Mouse (Mus musculus) ES-CJ7 (cell line): ENCODE results near the gene Olfr322.
"Not testable (repeated sequence)": the region's sequence is repeated elsewhere in the genome, so short reads cannot be mapped to it uniquely, and the experiment has no call there.

Experiments
- DNase-seq: peaks from one replicate; pipeline ENCODE4 v3.0.0; 2011; ENCODE audit warnings: low read depth, low spot score

Olfr322 gene

DNA sequence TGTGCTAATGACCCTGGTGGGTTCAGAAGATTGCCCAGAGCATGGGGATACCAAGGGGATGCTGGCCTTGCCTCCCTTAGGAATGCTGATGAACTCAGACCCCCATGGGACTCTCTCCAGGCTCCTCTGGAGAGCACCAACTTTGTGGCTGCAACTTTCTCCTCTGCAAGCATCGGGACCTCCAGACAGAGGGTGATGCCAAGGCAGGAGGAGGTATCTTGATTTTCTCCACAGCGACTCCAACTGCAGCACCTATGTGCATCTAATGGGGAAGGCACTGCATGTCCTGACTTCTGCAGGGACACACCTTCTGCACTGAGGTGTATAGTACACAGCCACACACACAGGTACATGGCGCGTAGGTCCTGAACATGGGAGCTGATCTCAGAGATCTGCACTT, at the start of gene Olfr322:
Olfr322 (plus strand) TSS at position 187 of the 400 bp plus-strand sequence.
- DNase-seq = no peak

DNA sequence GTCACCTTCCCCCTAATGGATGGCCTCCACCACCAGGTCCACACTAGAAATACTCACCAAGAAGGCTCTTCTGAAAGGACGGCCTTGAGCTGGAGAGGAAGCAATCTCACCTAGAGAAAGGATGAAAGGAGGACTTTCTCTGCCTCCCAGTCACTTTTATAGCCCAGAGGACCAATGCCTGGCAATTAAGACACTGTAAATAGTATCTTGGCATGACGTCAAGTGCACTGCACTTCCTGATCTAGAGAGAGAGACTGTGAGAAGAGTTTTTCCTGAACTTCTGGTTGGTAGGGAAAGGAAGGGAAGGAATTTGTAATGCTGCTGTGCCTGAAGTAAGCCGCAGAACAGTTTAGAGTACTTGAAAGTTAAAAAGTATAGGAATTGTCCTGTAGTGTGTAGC, 45.2 kb upstream of the Olfr322 start:
- DNase-seq = no peak

DNA sequence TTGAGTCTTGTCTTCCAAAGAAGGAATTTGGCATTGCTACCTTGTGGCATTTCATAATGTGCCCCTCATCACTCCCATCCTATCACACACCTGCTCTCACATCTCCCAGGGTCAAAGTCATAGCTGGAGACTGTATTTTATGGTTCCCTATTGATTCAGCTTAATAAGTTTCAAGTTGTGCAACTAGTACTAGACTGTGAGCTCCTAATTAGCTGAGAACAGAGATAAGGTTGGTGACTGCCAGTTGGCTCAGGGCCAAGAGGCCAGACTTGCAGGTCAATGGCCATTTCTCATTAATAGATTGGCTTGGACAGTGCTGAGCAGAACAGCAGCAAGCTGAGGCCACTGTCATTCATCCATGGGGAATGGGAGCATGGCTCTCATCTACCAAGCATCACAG, 44.1 kb upstream of the Olfr322 start:
- no peak for DNase-seq

DNA sequence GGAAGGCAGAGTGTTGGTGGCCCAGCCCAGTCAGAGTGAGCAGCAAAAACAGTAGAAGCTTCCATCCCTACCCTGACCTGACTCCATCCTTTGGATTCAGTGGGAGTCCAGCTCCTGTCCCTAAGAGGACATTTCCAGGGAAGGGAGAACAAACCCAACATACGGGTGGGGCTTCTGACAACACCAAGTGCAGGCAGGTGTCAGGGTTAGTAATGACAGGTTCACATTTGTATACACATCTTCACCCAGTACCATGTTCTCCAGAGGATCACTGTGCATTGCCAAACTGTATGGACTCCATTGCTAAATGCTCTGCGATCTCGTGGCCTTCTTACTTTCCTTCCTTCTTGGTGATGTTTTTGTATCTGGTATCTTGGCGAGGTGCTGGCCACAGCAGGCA, 42.6 kb upstream of the Olfr322 start, which contains the start of gene 2210407C18Rik:
2210407C18Rik (minus strand) TSS at position 101 of the 400 bp plus-strand sequence.
- no peak for DNase-seq

DNA sequence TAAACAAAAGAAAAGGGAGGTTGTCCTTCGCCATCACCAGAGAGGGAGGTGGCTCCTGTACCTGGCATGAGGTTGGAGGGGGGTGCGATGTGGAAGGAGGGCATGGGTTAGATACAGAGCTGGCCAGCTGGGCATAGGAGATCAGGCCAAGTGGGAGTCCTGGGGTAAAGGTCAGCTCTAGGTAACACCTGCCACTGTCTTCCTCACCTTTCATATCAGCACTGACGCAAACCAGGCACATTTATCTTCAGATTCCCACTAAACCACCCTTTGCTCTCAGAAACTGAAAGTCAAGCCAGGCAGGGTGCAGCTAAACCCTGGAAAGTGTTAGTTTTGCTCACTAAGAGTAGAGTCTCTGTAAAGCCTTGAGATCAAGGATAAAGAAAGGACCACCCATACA, 40.2 kb upstream of the Olfr322 start:
- no peak for DNase-seq

DNA sequence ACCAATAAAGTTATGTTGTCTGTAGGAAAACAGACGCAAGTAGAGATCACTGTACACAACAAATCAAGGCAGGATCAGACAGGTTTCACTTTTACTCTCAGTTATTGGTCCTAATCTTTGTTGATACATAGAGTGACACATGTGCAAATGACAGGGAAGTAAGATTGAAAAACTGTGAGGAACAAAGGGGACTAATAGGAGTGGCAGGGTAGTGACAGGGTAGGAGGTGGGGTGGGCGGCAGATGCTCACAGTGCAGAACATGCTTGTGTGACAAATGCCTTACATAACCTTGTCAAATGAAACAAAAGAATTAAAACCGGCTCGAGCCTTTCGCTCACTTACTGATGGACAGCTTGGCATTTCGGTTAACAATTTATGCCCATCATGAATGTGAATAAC, 39.8 kb upstream of the Olfr322 start:
- no peak for DNase-seq

DNA sequence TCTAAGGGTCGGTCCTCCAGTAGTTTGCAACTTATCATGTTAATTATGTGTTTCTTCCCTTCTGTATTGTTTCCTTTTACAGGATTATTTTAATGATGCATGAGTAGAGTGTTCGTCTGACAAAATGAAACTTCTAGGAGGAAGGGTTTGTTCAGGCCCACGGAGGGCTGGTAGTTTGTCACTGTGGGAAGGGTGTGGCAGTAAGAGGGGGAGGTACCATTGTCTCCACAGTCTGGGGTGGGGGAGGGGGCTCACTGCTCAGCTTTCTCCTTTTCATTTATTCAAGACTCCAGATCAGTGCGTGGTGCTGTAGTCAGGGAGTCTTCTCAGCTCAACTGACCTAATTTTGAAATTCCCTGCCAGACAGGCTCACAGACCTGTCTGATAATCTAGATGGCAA, 32.4 kb upstream of the Olfr322 start:
- DNase-seq = no peak

DNA sequence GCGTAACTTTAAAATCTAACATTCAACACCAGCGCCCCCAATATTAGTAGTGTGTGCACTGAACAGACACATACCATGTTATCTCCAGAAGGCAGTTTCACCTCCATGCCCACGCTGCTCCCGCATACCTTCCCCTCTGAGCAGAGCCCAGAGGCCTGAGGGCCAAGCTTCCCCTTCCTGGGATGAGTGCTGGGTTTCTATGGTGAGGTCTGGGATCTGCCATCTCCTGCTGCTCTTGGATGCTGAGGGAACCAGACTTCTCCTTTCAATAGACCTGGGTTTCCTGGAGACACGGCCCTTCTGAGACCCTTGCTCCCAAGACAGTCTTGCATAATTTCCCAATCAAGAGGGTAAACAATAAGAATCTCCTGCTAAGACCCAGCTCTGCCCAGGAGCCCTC, 28.2 kb upstream of the Olfr322 start, which contains the start of gene Olfr323:
Olfr323 (minus strand) TSS at position 101 of the 400 bp plus-strand sequence.
- DNase-seq = no peak

DNA sequence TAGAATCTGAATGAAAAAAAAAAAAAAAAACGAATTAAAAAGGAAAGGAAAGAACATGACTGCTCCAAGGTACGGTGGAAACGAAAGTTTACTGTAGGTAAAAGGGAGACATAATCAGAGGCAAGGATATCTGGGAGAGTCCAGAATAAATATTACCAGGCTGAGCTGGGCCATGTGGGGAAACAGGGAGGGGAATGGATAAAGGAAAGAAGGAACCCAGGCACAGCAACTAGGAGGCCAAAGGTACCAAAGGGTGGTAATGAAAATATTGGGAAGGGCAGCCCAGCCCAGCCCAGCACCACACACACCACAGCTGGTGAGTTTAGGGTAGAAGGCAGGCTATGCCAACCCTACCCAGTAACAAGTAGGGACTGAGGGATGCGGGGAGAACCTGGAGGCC, 23.7 kb upstream of the Olfr322 start:
- DNase-seq = no peak

DNA sequence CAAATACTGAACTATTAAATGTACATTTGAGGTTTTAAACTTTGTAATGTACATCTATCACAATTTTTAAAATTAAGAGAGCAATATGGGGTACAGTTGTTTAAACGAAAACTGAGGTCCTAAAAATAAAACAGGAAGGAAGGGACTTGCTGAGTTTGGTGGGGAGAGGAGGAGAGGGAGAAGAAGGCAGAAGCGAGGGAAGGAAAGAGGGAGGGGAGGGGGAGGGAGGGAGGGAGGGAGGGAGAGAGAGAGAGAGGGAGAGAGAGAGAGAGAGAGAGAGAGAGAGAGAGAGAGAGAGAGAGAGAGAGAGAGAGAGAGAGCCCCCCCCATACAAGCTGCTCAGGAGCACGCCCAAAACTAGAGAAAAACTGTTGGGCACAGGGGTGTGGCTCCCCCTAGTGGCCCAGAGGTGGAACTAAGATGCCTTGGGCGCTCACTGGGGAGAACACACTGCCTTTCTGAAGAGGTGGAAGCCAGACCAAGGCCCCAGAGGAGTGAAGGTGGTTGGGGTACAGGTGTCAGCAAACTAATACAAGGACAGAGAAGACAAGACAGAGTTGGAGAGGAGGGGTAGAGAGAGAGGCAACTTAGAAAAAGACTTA, 22.1 kb upstream of the Olfr322 start:
- DNase-seq = peak; percentile 36

DNA sequence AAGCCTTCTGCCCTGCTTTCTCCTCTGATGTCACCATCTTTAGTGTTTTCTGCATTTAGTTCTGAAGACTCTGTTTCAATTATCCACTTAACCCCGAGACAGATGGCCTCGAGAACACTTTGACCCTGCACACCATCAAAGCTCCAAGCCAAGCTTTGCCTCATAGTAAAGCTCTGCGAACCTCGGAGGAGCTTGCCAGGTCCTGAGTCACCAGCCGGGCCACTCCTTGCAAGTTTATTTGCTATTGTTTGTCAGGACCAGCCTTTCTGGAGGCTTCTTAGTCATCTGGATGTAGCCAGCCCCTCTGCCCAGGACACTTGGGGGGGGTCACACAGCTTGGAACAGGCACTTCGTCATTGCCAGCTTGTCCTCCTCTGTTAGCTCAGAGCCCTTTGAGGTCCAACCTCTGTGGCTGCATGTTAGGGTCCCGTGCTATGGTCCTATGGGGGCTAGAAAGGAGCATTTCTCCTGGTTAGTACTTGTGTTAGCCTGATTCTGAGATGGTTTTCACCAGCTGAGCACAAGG, 20.3 kb upstream of the Olfr322 start:
- no peak for DNase-seq

DNA sequence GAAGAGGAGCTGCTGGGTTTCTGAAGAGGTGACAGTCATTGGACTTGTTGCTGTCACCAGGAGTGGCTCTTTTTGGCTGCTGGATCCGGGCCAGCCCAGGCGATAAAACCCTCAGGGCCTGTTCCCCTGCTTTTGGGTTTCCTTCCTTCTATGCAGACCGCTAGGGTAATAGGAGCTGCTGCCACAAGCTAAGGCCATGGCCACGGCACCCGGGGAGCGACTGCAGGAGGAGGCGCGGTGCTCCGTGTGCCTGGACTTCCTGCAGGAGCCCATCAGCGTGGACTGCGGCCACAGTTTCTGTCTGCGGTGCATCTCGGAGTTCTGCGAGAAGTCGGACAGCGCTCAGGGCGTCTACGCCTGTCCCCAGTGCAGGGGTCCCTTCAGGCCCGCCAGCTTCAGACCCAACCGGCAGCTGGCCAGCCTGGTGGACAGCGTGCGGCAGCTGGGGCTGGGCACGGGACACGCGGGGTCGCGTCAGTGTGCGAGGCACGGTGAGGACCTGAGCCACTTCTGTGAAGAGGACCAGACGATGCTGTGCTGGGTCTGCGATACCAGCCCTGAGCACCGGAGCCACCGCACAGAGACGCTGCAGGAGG, 18.2 kb upstream of the Olfr322 start, which contains the start of gene Trim58:
Trim58 (plus strand) TSS at position 194 of the 596 bp plus-strand sequence.
- DNase-seq = peak; percentile 7

DNA sequence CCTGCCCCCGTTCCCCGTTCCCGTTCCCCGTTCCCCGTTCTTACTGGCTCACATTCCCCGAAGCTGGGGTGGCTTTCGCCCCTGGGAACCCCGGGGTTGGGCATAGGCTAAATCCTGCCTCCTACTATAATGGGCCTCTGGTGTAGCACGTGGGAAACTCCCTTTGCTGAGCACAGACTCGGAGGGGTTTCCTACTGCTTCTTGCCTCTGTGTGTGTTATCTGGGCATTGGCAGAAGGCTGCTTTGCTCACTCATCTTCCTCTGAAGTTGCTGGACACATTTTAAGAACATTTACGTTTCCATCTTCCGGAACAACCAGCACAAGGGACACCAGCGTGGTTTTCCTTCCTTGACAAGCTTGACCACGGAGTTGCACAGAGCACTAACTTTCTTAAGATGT, 17.5 kb upstream of the Olfr322 start:
- DNase-seq = no peak

DNA sequence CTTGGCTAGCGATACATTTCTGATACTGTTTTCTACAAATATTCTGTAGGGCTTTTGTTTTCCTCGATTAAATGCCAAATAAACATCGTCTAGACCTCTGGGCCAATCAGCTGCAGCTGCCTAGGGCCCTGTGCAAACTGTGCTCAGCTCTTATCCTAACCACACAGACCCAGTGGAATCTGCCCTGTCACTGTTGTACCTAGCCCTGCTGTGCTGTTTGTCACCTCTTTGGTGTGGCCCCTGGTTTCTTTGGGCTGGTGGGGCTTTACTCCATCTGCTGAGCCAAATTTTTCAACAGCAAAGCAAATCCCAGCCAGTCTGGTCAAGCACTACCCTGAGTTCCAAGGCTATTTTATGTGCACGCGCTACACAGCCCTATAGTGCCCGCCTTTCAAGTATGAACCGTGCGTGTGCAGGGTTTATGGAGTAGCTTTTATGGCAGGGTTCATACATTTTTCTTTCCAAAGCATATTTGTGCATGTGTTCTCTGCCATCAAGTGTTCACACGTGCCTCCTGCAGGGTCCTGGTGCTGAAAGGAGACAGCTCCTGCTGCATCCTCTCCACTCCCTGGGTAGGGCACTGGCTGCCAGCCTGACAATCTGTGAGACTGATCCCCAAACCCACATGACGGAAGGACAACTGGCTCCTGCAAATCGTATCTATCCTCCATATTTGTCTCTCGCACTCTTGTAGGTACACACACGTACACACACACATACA, 16.8 kb upstream of the Olfr322 start:
- DNase-seq = no peak

DNA sequence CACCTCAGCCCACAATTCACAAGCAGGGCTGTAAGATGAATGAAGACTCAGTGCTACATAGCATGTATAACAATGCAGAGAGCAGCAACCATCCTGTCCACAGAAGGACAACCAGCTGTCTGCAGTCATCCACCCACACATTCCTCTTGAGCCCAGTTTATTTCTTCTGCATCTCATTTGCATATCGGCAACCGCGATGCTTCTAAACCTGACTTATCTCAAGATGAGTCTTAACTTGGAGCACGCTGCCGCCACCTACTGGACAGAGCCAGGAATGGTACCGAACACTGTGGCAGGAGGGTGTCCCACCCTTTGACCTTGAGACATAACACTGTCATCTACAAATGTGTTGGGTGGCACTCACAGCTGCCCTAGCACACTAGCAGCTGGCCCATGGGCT, 15.2 kb upstream of the Olfr322 start:
- DNase-seq = peak; percentile 79

DNA sequence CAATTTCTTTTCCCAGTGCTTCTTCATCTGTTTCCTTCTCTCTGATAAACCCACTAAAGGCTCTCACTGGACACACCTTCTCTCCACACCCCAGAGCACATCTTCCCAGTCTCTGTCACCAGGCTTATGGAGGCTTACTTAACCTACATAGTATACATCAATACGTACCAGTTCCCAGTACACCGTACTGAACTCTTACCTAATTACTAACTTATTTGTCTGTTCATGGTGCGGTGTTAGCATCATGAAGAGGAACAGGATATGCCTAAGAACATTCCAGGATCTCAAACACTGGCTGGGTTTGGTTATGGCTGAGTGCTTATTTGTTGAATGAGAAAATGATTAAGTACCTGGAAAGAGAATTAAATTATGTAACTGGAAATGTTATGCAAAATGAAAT, 3.4 kb upstream of the Olfr322 start:
- no peak for DNase-seq

DNA sequence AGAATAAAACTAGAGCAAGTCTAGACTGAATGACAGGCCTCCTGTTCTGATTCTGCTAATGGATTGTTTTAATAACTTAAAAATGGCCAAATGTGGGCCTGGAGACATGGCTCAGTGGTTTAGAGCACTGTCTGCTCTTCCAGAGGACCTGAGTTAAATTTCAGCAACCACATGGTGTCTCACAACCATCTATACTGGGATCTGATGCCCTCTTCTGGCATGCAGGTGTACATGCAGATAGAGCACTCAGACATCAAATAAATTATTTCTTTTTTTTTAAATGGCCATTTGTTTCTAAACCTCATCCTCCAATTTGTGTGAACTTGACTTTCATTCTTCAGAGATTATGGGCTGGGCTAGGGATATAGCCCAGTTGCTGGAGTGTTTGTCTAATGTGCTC, 10.7 kb downstream of the Olfr322 start:
- peak; percentile 42 for DNase-seq

DNA sequence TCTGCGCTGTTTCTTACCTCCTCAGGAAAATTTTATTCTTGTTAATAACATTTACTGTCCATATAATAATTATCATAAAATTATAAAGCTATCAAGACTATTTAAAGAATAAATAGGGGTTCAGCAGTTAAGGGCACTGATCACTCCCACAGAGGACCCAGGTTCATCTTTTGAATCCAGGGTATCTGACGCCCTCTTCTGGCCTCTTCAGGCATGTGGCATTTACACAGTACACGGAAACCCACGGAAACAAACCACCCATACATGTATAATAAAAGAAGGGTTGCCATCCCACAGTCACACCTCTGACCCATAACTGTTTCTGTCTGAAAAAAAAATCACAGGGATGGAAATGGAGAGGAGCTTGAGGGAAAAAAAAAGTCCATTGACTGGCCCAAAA, 13.2 kb downstream of the Olfr322 start:
- peak; percentile 10 for DNase-seq

DNA sequence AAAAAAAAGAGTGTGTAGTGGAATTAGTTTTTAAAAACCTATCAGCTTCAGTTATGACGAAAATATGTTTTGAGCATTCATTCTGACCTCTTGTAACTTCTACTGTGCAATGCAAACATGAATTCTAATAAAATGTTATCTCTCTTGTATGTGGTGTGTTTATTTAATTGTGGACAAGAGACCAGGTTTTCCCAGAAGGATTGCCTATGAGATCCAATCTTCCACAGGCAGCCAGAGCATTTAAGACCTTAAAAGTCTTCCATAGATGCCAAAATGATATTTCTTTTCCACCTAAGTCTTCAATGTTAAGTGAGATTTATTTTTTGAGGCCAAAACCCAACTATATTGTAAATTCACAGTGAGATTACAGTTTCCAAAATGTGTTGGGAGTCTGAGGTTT, 22.2 kb downstream of the Olfr322 start, which contains the start of gene Olfr320:
Olfr320 (plus strand) TSS at position 301 of the 400 bp plus-strand sequence.
- no peak for DNase-seq

DNA sequence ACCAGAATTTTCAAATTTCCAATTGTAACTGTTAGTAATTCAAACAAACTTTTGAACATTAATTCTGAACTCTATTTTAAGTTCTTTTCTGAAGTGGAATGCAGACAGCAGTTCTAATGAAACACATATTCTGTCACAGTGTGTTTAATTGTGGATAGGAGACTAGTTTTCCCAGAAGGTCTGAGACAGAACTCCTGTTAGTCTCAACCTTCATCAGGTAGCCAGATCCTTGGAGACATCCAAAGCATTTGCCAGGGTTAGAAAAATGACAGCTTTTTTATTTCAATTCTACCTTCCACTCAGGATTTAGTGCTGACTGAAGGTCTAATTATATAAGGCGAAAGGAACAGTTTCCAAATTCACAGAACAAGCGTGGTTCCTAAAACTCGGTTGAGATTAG, 40.3 kb downstream of the Olfr322 start, which contains the start of gene Olfr319:
Olfr319 (plus strand) TSS at position 301 of the 400 bp plus-strand sequence.
- DNase-seq = no peak

DNA sequence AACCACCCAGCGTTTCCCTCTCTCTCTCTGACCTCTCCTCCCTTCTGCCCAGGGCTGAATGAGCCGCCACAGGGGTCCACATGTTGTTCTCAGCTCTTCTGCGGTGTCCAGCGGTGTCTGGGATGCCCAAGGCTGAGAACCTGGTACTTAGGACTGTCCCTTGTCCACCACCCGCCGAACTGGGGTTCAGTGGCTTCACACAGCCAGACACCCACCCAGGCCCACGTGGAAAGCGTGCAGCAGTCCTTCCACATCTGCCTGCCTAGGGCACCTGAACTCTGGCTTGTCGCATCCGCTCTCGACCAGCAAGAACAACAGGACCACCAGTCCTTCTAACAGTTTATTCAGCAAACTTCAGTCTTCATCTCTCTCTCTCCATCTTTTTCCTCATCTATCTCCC, 50.5 kb downstream of the Olfr322 start:
- no peak for DNase-seq

DNA sequence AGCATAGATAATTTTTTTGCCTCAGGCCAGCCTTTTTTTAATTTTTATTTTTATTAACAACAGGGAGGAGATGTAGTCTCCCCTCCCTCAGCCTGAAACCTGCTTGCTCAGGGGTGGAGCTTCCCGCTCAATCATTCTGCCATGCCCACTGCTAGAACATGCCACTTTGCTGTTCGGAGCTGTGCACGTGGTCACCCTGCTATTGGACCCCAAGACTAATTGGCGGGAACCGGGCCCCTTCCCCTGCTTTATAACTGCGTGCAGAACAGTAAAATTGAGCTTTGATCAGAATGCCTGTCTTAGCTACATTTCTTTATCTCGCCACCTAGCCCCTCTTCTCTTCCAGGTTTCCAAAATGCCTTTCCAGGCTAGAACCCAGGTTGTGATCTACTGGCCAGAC, 59.1 kb downstream of the Olfr322 start:
- DNase-seq = not testable (repeated sequence)
